Mouse (Mus musculus): Measurements from ENCODE around the gene Wfdc18.

GRCm38 (mm10) chr11:83708715-83709114, at the start of gene Wfdc18:
- no peak for TF ChIP-seq MAFK (IDR thresholded peaks at IDR 0.05; ENCODE audit: insufficient read depth, low read depth, low read length)
- no peak for TF ChIP-seq CHD2 (IDR thresholded peaks at IDR 0.05; ENCODE audit: low read depth, low read length)
- TF ChIP-seq HCFC1 (IDR thresholded peaks at IDR 0.05; ENCODE audit: borderline replicate concordance, insufficient read depth, low read length), result no peak
- TF ChIP-seq ZC3H11A (IDR thresholded peaks at IDR 0.05; ENCODE audit: borderline replicate concordance, low read depth, low read length), result no peak
- no peak for TF ChIP-seq ZNF384 (IDR thresholded peaks at IDR 0.05; ENCODE audit: low read depth, low read length)

Data from ES-E14 (cell line).